Mouse (Mus musculus): Measurements from ENCODE around the gene Olfr324.
A peak's percentile ranks its signal among the peaks of the same experiment; 100 is the strongest.

The Olfr324 gene

GRCm38 (mm10) chr11:58634878-58635277, 40.0 kb downstream of the Olfr324 start:
- DNase-seq (ENCODE audit: low spot score), result no peak

- peak; percentile 35 for DNase-seq (ENCODE audit: low spot score)
Measured at GRCm38 (mm10) chr11:58636376-58636977, 41.6 kb downstream of the Olfr324 start.

GRCm38 (mm10) chr11:58638176-58638701, 43.3 kb downstream of the Olfr324 start:
- DNase-seq (ENCODE audit: low spot score), result peak; percentile 38

GRCm38 (mm10) chr11:58640272-58640867, 45.5 kb downstream of the Olfr324 start, which contains the start of gene Trim58:
Gene Trim58, plus strand, starts transcription at chr11:58640465.
- DNase-seq (ENCODE audit: low spot score), result peak; percentile 8

- DNase-seq (ENCODE audit: low spot score), result no peak
Measured at GRCm38 (mm10) chr11:58641057-58641456, 46.1 kb downstream of the Olfr324 start.

GRCm38 (mm10) chr11:58641638-58642358, 46.9 kb downstream of the Olfr324 start:
- no peak for DNase-seq (ENCODE audit: low spot score)

GRCm38 (mm10) chr11:58643350-58643749, 48.4 kb downstream of the Olfr324 start:
- DNase-seq (ENCODE audit: low spot score), result peak; percentile 17

All from urinary bladder, postnatal 25 days (tissue).